9 mouse cellular contexts compared by ENCODE assay signal in the genomic region with DNA sequence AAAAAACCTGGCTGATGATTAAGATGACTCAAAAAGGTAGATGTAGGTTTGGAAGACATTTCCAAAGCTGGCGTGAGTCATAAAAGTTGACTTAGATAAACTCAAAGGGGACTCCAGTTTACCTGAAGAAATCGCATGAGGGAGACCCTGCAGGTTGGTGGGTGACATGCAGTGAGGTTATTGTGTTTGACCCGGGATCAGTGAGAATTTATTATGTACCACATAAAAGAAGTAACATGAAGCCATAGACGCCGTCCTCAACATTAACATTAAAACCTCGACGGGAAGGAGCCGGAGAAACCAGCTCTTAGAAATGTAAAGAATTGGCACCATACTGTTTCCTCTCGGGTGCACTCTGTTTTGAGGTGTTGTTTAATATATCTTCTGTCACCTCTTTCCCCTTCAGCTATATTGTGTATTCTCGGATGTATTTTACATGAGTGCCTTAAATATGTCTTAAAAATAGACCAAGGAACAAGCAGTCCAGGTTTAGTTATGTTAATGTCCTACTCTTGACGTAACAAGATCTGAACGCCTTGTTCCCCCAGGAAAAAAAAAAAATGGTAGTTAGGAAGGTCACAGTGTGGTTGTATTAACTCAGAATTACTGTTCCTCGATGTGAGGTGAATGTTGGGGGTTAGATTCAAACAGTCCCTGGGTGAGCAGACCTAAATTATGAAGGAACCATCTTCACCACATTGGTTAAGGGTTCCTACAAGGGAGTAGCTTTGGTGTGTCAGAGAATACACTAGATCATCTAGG. TPM values are rescaled to one million over a fixed set of nuclear protein-coding genes. Genes with fewer than 3 reads are reported as not detected.
DNase-seq lines count a peak whose midpoint lies in the region; ATAC-seq and TF ChIP-seq lines count a peak whose summit lies in the region.
"Had no signal": no experiment of that assay in that cellular context is flagged by ENCODE, and none has a peak within 500 bp of the region (broad histone marks: within the 10 kb centered on the region; RNA-seq: fewer than 3 reads in every experiment).

No protein-coding gene starts in this region.

- peak overlapping the region; percentile 79 for H3K4me3 ChIP-seq in heart, embryonic 10.5 days
- H3K4me3 ChIP-seq in ES-Bruce4 (ENCODE audit: low read depth, low read length), result peak overlapping the region; percentile 99
- H3K4me3 ChIP-seq in embryonic fibroblast, embryonic 13.5 days (ENCODE audit: insufficient read depth, low read length), result peak overlapping the region; percentile 92
- H3K4me3 ChIP-seq in liver, embryonic 12.5 days, result peak overlapping the region; percentile 80

- no peaks in the 10 kb centered on the region for H3K27me3 ChIP-seq in heart, embryonic 10.5 days (ENCODE audit: insufficient read depth, poor library complexity, severe bottlenecking)
- no peaks in the 10 kb centered on the region for H3K27me3 ChIP-seq in ES-Bruce4 (ENCODE audit: control insufficient read depth, insufficient read depth, low read length, poor library complexity, severe bottlenecking)
- H3K27me3 ChIP-seq in liver, embryonic 12.5 days (replicated peaks), result no peaks in the 10 kb centered on the region

- peaks cover 27% of the 10 kb centered on the region for H3K4me1 ChIP-seq in heart, embryonic 10.5 days
- peaks cover 1% of the 10 kb centered on the region for H3K4me1 ChIP-seq in ES-Bruce4 (ENCODE audit: control insufficient read depth, insufficient read depth, low read length)
- peaks cover 2% of the 10 kb centered on the region for H3K4me1 ChIP-seq in embryonic fibroblast, embryonic 13.5 days (ENCODE audit: control insufficient read depth, insufficient read depth, low read length)
- H3K4me1 ChIP-seq in liver, embryonic 12.5 days, result peaks cover 20% of the 10 kb centered on the region

- DNase-seq in heart, embryonic 10.5 days (ENCODE audit: low spot score), result no peak
- DNase-seq in heart, postnatal 4 days, result no peak
- no peak for DNase-seq in ovary, postnatal 36 days (ENCODE audit: low spot score)
- DNase-seq in urinary bladder, postnatal 36 days (ENCODE audit: low spot score in 2 of 2), result no peak
- DNase-seq in adrenal gland, adult 8-10 months, result no peak

- H3K9ac ChIP-seq in ES-Bruce4 (ENCODE audit: low read depth, poor library complexity, severe bottlenecking), result peak overlapping the region; percentile 97
- peak overlapping the region; percentile 88 for H3K9ac ChIP-seq in liver, embryonic 12.5 days

- TF ChIP-seq CTCF in ES-Bruce4 (IDR thresholded peaks at IDR 0.05; ENCODE audit: low read depth, low read length), result no peak
- no peak for TF ChIP-seq CTCF in embryonic fibroblast, embryonic 13.5 days (IDR thresholded peaks at IDR 0.05; ENCODE audit: borderline replicate concordance, insufficient read depth, low read length)

- no peak for TF ChIP-seq EP300 in ES-Bruce4 (IDR thresholded peaks at IDR 0.05; ENCODE audit: insufficient read depth, low read depth, low read length)

- TF ChIP-seq POLR2A in ES-Bruce4 (IDR thresholded peaks at IDR 0.05; ENCODE audit: insufficient read depth, low read length), result no peak
- peak; percentile 27; the same call in 1 of the 2 replicates for TF ChIP-seq POLR2A in embryonic fibroblast, embryonic 13.5 days (IDR thresholded peaks at IDR 0.05; ENCODE audit: low read depth, low read length)

- ATAC-seq in liver, embryonic 12.5 days, result no peak

- 26% methylated on average over 13 of the region's 13 CpGs for WGBS in heart, embryonic 10.5 days
- WGBS in liver, embryonic 12.5 days (ENCODE audit: insufficient replicate concordance), result 35% methylated on average over 13 of the region's 13 CpGs

- H3K9me3 ChIP-seq in heart, embryonic 10.5 days, result no peaks in the 10 kb centered on the region
- H3K9me3 ChIP-seq in ES-Bruce4 (replicated peaks; ENCODE audit: control insufficient read depth, insufficient read depth, low read length, poor library complexity, severe bottlenecking), result no peaks in the 10 kb centered on the region
- no peaks in the 10 kb centered on the region for H3K9me3 ChIP-seq in liver, embryonic 12.5 days (replicated peaks)

- peak overlapping the region; percentile 97 for H3K4me2 ChIP-seq in liver, embryonic 12.5 days

- peak overlapping the region; percentile 100 for H3K27ac ChIP-seq in heart, embryonic 10.5 days
- H3K27ac ChIP-seq in ES-Bruce4 (ENCODE audit: insufficient read depth, low read length), result peak overlapping the region; percentile 83
- H3K27ac ChIP-seq in embryonic fibroblast, embryonic 13.5 days (ENCODE audit: insufficient read depth, low read length), result peak overlapping the region; percentile 54
- H3K27ac ChIP-seq in liver, embryonic 12.5 days, result peak overlapping the region; percentile 80

- H3K36me3 ChIP-seq in heart, embryonic 10.5 days, result no peaks in the 10 kb centered on the region
- H3K36me3 ChIP-seq in ES-Bruce4 (ENCODE audit: control insufficient read depth, insufficient read depth, low read length, poor library complexity, severe bottlenecking), result no peaks in the 10 kb centered on the region
- H3K36me3 ChIP-seq in liver, embryonic 12.5 days, result no peaks in the 10 kb centered on the region

RNA-seq across cellular contexts. Expression of gene Usp53, which starts 1.1 kb away (rescaled TPM):
- 9.9 and 10.7 TPM in 2 replicates for polyA plus RNA-seq in heart, embryonic 10.5 days (2016; fragmentation: Nextera tagmentation; extraction: Ambion mirVana)
- total RNA-seq in heart, postnatal 4 days (2021), result 1 to 10 TPM; 7.4 to 10.0 TPM
- 19.5 and 19.6 TPM in 2 replicates for polyA plus RNA-seq in ES-Bruce4 (2011; ENCODE audit: insufficient read depth, insufficient read length, low read depth, missing spikeins)
- polyA plus RNA-seq in embryonic fibroblast, embryonic 13.5 days (2011; ENCODE audit: insufficient read length, low read depth, missing spikeins), result 10.4 and 14.7 TPM in 2 replicates
- 2.2 and 2.9 TPM in 2 replicates for polyA plus RNA-seq in liver, embryonic 12.5 days (2016; fragmentation: Nextera tagmentation; extraction: Ambion mirVana)
- total RNA-seq in adrenal gland, adult 8-10 months (2022), result 10 to 100 TPM; 32.5 to 57.2 (median 38.4) TPM

RNA-seq across cellular contexts. Expression of gene Myoz2, which starts 49.5 kb away (rescaled TPM):
- 24.0 and 70.2 TPM in 2 replicates for polyA plus RNA-seq in heart, embryonic 10.5 days (2016; fragmentation: Nextera tagmentation; extraction: Ambion mirVana)
- 100 to 1,000 TPM; 792 to 841 TPM for total RNA-seq in heart, postnatal 4 days (2021)
- polyA plus RNA-seq in ES-Bruce4 (2011; ENCODE audit: insufficient read depth, insufficient read length, low read depth, missing spikeins), result not detected in 2 replicates
- polyA plus RNA-seq in embryonic fibroblast, embryonic 13.5 days (2011; ENCODE audit: insufficient read length, low read depth, missing spikeins), result not detected in 2 replicates
- 0.15 and 0.28 TPM in 2 replicates for polyA plus RNA-seq in liver, embryonic 12.5 days (2016; fragmentation: Nextera tagmentation; extraction: Ambion mirVana)
- total RNA-seq in adrenal gland, adult 8-10 months (2022), result under 1 TPM in 2 of 4 experiments, not detected in 2; 0.30 to 0.59 TPM
- polyA plus RNA-seq: spleen, adult 2 months had no signal

Comparison
In these comparisons a context has a peak if more than half of its experiments do, and no peak if none do; other contexts are left out.
1. RNA of gene Myoz2, which starts 49.5 kb away (polyA plus RNA-seq): 24.0 to 70.2 TPM in heart, embryonic 10.5 days; not detected in ES-Bruce4, not detected in embryonic fibroblast, embryonic 13.5 days and 0.15 to 0.28 TPM in liver, embryonic 12.5 days; every median in the first group is over 10 times any median in the second.
2. Peak in every context shown above with its lines, with median percentiles within 50 percentile points of each other: H3K27ac ChIP-seq and H3K4me3 ChIP-seq.